In the genomic region with DNA sequence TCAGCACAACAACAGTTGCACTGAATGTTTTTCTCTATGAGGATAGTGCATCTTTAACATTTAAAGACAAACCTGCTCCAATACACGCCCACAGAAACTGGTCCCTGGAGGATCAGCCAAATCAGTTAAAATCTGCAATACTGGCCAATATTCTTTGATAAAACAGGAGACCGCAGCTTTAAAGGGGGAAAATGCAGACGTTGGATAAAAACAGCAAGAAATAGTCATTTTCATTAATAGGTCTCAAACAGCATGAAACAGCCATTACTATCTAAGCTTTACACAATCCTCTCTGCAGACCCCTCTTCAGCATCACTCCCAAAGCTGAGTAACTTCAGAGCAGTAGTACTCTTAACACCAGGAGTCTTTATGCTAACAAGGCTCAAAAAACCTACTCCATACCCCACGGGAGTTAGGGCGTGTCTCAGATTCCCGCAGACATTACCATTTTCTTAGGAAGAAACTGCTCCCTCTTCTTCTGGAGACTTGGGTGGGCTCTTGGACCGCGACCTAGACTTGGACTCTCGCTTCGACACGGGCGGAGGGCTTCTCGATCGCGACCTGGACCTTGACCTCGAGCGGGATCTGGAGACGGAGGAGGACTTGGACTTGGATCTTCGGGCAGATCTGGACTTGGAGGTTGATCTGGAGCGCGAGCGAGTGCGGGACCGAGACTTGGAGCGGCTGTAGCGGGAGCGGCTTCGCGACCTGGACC, we compare ENCODE assay signal across 8 mouse cellular contexts. TPM values are rescaled to one million over a fixed set of nuclear protein-coding genes. Genes with fewer than 3 reads are reported as not detected.
DNase-seq lines count a peak whose midpoint lies in the region; ATAC-seq and TF ChIP-seq lines count a peak whose summit lies in the region.

No protein-coding gene starts in this region.

- no peak; the same call in 1 of the 2 replicates for TF ChIP-seq POLR2A in bone marrow, adult 2 months (IDR thresholded peaks at IDR 0.05; ENCODE audit: borderline replicate concordance, control insufficient read depth, low read depth, low read length)

- DNase-seq in layer of hippocampus, adult 2 months (ENCODE audit: low spot score in 2 of 2), result peak in 1 of 2 experiments; percentile 32
- no peak for DNase-seq in layer of hippocampus, adult 11-12 months (ENCODE audit: low spot score)
- no peak for DNase-seq in urinary bladder, adult 18-20 months (ENCODE audit: low spot score in 2 of 2)

- 1% methylated on average over 29 of the region's 29 CpGs for WGBS in bone marrow, adult 2 months
- under 1% methylated on average over 29 of the region's 29 CpGs for WGBS in heart, embryonic 16.5 days
- under 1% methylated on average over 29 of the region's 29 CpGs for WGBS in liver, embryonic 12.5 days (ENCODE audit: insufficient replicate concordance)

- no peak for TF ChIP-seq CTCF in layer of hippocampus, adult 2 months (conservative IDR thresholded peaks at IDR 0.05)
- TF ChIP-seq CTCF in bone marrow, adult 2 months (IDR thresholded peaks at IDR 0.05; ENCODE audit: control insufficient read depth, insufficient read depth, low read length), result no peak

- H3K36me3 ChIP-seq in heart, embryonic 16.5 days (ENCODE audit: control insufficient read depth, insufficient read depth), result peaks cover 24% of the 10 kb centered on the region
- peaks cover 52% of the 10 kb centered on the region for H3K36me3 ChIP-seq in liver, embryonic 12.5 days

- no peaks in the 10 kb centered on the region for H3K27me3 ChIP-seq in heart, embryonic 16.5 days (ENCODE audit: control insufficient read depth, insufficient read depth, low read length)
- H3K27me3 ChIP-seq in liver, embryonic 12.5 days (replicated peaks), result no peaks in the 10 kb centered on the region

- peak overlapping the region; percentile 90 for H3K27ac ChIP-seq in layer of hippocampus, adult 2 months
- peak overlapping the region; percentile 99 for H3K27ac ChIP-seq in bone marrow, adult 2 months (ENCODE audit: control insufficient read depth, insufficient read depth, low read depth, low read length, poor library complexity)
- peak overlapping the region; percentile 97 for H3K27ac ChIP-seq in heart, embryonic 16.5 days (ENCODE audit: low read length)
- H3K27ac ChIP-seq in liver, embryonic 12.5 days, result peak overlapping the region; percentile 99

- H3K4me1 ChIP-seq in bone marrow, adult 2 months (ENCODE audit: control insufficient read depth, insufficient read depth, low read length), result no peaks in the 10 kb centered on the region; the same call in none of the 2 replicates
- H3K4me1 ChIP-seq in heart, embryonic 16.5 days (ENCODE audit: control insufficient read depth, insufficient read depth, low read length), result peaks cover 16% of the 10 kb centered on the region
- H3K4me1 ChIP-seq in liver, embryonic 12.5 days, result peaks cover 48% of the 10 kb centered on the region

- peak overlapping the region; percentile 78 for H3K4me3 ChIP-seq in layer of hippocampus, adult 2 months
- H3K4me3 ChIP-seq in bone marrow, adult 2 months (replicated peaks; ENCODE audit: control insufficient read depth, low read depth, low read length), result peak overlapping the region; percentile 100
- peak overlapping the region; percentile 97 for H3K4me3 ChIP-seq in heart, embryonic 16.5 days (ENCODE audit: low read length)
- H3K4me3 ChIP-seq in liver, embryonic 12.5 days, result peak overlapping the region; percentile 99

- peak overlapping the region; percentile 69 for H3K4me2 ChIP-seq in heart, embryonic 16.5 days (ENCODE audit: low read depth, low read length)
- H3K4me2 ChIP-seq in liver, embryonic 12.5 days, result peak overlapping the region; percentile 91

- peak overlapping the region; percentile 99 for H3K9ac ChIP-seq in heart, embryonic 16.5 days (ENCODE audit: low read length)
- H3K9ac ChIP-seq in liver, embryonic 12.5 days, result peak overlapping the region; percentile 99

- no peak for ATAC-seq in heart, embryonic 16.5 days (replicated peaks; ENCODE audit: extremely low read depth, insufficient read depth, low FRiP score)
- ATAC-seq in liver, embryonic 12.5 days, result no peak
- no peak for ATAC-seq in granulocyte monocyte progenitor cell, adult 5-6 weeks (replicated peaks; ENCODE audit: poor library complexity, severe bottlenecking)
- no peak for ATAC-seq in megakaryocyte-erythroid progenitor cell, adult 5-6 weeks (replicated peaks; ENCODE audit: low FRiP score, low TSS enrichment, poor library complexity, severe bottlenecking)

- no peaks in the 10 kb centered on the region for H3K9me3 ChIP-seq in heart, embryonic 16.5 days (replicated peaks; ENCODE audit: control insufficient read depth, low read length)
- no peaks in the 10 kb centered on the region for H3K9me3 ChIP-seq in liver, embryonic 12.5 days (replicated peaks)

RNA-seq across cellular contexts. Expression of gene Mfsd11, which starts 0.5 kb away (rescaled TPM):
- total RNA-seq in layer of hippocampus, adult 2 months (2021), result 10 to 100 TPM; 41.0 to 41.6 TPM
- polyA plus RNA-seq in bone marrow, adult 2 months (2011; ENCODE audit: insufficient read depth, insufficient read length, low replicate concordance, missing spikeins), result 6.2 and 26.4 TPM in 2 replicates
- polyA plus RNA-seq in heart, embryonic 16.5 days (2015; fragmentation: Nextera tagmentation; extraction: Ambion mirVana), result 30.5 and 39.0 TPM in 2 replicates
- polyA plus RNA-seq in liver, embryonic 12.5 days (2016; fragmentation: Nextera tagmentation; extraction: Ambion mirVana), result 13.6 and 15.0 TPM in 2 replicates
- 16.0 and 32.0 TPM in 2 replicates for total RNA-seq in granulocyte monocyte progenitor cell, adult 5-6 weeks (2014; fragmentation: Nextera tagmentation)
- 9.4 and 10.0 TPM in 2 replicates for total RNA-seq in granulocyte monocyte progenitor cell, adult 5-6 weeks (2017)
- total RNA-seq in megakaryocyte-erythroid progenitor cell, adult 5-6 weeks (2014; fragmentation: Nextera tagmentation), result 17.2 and 21.1 TPM in 2 replicates
- 7.2 and 20.1 TPM in 2 replicates for total RNA-seq in megakaryocyte-erythroid progenitor cell, adult 5-6 weeks (2017)

RNA-seq across cellular contexts. Expression of gene Srsf2, which starts 1.2 kb away (rescaled TPM):
- total RNA-seq in layer of hippocampus, adult 2 months (2021), result 100 to 1,000 TPM; 163 to 180 TPM
- polyA plus RNA-seq in bone marrow, adult 2 months (2011; ENCODE audit: insufficient read depth, insufficient read length, low replicate concordance, missing spikeins), result 438 and 524 TPM in 2 replicates
- 516 and 543 TPM in 2 replicates for polyA plus RNA-seq in heart, embryonic 16.5 days (2015; fragmentation: Nextera tagmentation; extraction: Ambion mirVana)
- polyA plus RNA-seq in liver, embryonic 12.5 days (2016; fragmentation: Nextera tagmentation; extraction: Ambion mirVana), result 801 and 808 TPM in 2 replicates
- total RNA-seq in granulocyte monocyte progenitor cell, adult 5-6 weeks (2014; fragmentation: Nextera tagmentation), result 818 and 827 TPM in 2 replicates
- total RNA-seq in granulocyte monocyte progenitor cell, adult 5-6 weeks (2017), result 356 and 422 TPM in 2 replicates
- 740 and 930 TPM in 2 replicates for total RNA-seq in megakaryocyte-erythroid progenitor cell, adult 5-6 weeks (2014; fragmentation: Nextera tagmentation)
- total RNA-seq in megakaryocyte-erythroid progenitor cell, adult 5-6 weeks (2017), result 646 and 663 TPM in 2 replicates

RNA-seq across cellular contexts. Expression of gene Jmjd6, which starts 8.5 kb away (rescaled TPM):
- 10 to 100 TPM; 26.2 to 32.2 TPM for total RNA-seq in layer of hippocampus, adult 2 months (2021)
- polyA plus RNA-seq in bone marrow, adult 2 months (2011; ENCODE audit: insufficient read depth, insufficient read length, low replicate concordance, missing spikeins), result 17.3 and 41.8 TPM in 2 replicates
- 72.8 and 73.3 TPM in 2 replicates for polyA plus RNA-seq in heart, embryonic 16.5 days (2015; fragmentation: Nextera tagmentation; extraction: Ambion mirVana)
- 58.2 and 61.6 TPM in 2 replicates for polyA plus RNA-seq in liver, embryonic 12.5 days (2016; fragmentation: Nextera tagmentation; extraction: Ambion mirVana)
- total RNA-seq in granulocyte monocyte progenitor cell, adult 5-6 weeks (2014; fragmentation: Nextera tagmentation), result 37.0 and 42.8 TPM in 2 replicates
- 31.0 and 45.4 TPM in 2 replicates for total RNA-seq in granulocyte monocyte progenitor cell, adult 5-6 weeks (2017)
- 50.7 and 56.7 TPM in 2 replicates for total RNA-seq in megakaryocyte-erythroid progenitor cell, adult 5-6 weeks (2014; fragmentation: Nextera tagmentation)
- total RNA-seq in megakaryocyte-erythroid progenitor cell, adult 5-6 weeks (2017), result 43.5 and 49.5 TPM in 2 replicates

RNA-seq across cellular contexts. Expression of gene Mettl23, which starts 8.7 kb away (rescaled TPM):
- 10 to 100 TPM; 23.0 to 26.8 TPM for total RNA-seq in layer of hippocampus, adult 2 months (2021)
- 21.3 and 52.9 TPM in 2 replicates for polyA plus RNA-seq in bone marrow, adult 2 months (2011; ENCODE audit: insufficient read depth, insufficient read length, low replicate concordance, missing spikeins)
- 69.8 and 74.8 TPM in 2 replicates for polyA plus RNA-seq in heart, embryonic 16.5 days (2015; fragmentation: Nextera tagmentation; extraction: Ambion mirVana)
- polyA plus RNA-seq in liver, embryonic 12.5 days (2016; fragmentation: Nextera tagmentation; extraction: Ambion mirVana), result 47.6 and 49.5 TPM in 2 replicates
- total RNA-seq in granulocyte monocyte progenitor cell, adult 5-6 weeks (2014; fragmentation: Nextera tagmentation), result 34.5 and 40.5 TPM in 2 replicates
- total RNA-seq in granulocyte monocyte progenitor cell, adult 5-6 weeks (2017), result 22.7 and 25.8 TPM in 2 replicates
- 53.6 and 58.8 TPM in 2 replicates for total RNA-seq in megakaryocyte-erythroid progenitor cell, adult 5-6 weeks (2014; fragmentation: Nextera tagmentation)
- 47.2 and 48.2 TPM in 2 replicates for total RNA-seq in megakaryocyte-erythroid progenitor cell, adult 5-6 weeks (2017)

RNA-seq across cellular contexts. Expression of gene Mxra7, which starts 23.9 kb away (rescaled TPM):
- 10 to 100 TPM; 20.0 to 23.4 TPM for total RNA-seq in layer of hippocampus, adult 2 months (2021)
- polyA plus RNA-seq in bone marrow, adult 2 months (2011; ENCODE audit: insufficient read depth, insufficient read length, low replicate concordance, missing spikeins), result 1.7 and 6.6 TPM in 2 replicates
- 14.9 and 17.6 TPM in 2 replicates for polyA plus RNA-seq in heart, embryonic 16.5 days (2015; fragmentation: Nextera tagmentation; extraction: Ambion mirVana)
- 6.9 and 7.2 TPM in 2 replicates for polyA plus RNA-seq in liver, embryonic 12.5 days (2016; fragmentation: Nextera tagmentation; extraction: Ambion mirVana)
- total RNA-seq in granulocyte monocyte progenitor cell, adult 5-6 weeks (2014; fragmentation: Nextera tagmentation), result 0.17 TPM in 1 of 2 replicates, not detected in the other
- total RNA-seq in granulocyte monocyte progenitor cell, adult 5-6 weeks (2017), result 0.09 and 0.67 TPM in 2 replicates
- not detected in 2 replicates for total RNA-seq in megakaryocyte-erythroid progenitor cell, adult 5-6 weeks (2014; fragmentation: Nextera tagmentation)
- 0.61 TPM in 1 of 2 replicates, not detected in the other for total RNA-seq in megakaryocyte-erythroid progenitor cell, adult 5-6 weeks (2017)
